Mouse (Mus musculus): ENCODE data around the gene Mfsd11. TPM values are rescaled to one million over a fixed set of nuclear protein-coding genes. Genes with fewer than 3 reads are reported as not detected.

Mfsd11 gene
- total and polyA plus RNA-seq, 3 experiments = 25.4 to 25.7 TPM; not detected in 1

GRCm38 (mm10) chr11:116821057-116821940 lies 30.9 kb upstream of the Mfsd11 start:
- no peak overlapping the region for H3K4me3 ChIP-seq (ENCODE audit: control insufficient read depth in 1 of 2, insufficient read depth in 1 of 2, low read depth in 2 of 2, low read length in 2 of 2)
- TF ChIP-seq GATA1 (IDR thresholded peaks at IDR 0.05; ENCODE audit: low read depth, low read length) (no peak), JUND (IDR thresholded peaks at IDR 0.05; ENCODE audit: low read depth, low read length) (no peak), HCFC1 (IDR thresholded peaks at IDR 0.05; ENCODE audit: low read depth, low read length) (no peak), ETS1 (IDR thresholded peaks at IDR 0.05; ENCODE audit: low read depth, low read length) (no peak), SIN3A (IDR thresholded peaks at IDR 0.05; ENCODE audit: low read length) (no peak), MXI1 (IDR thresholded peaks at IDR 0.05; ENCODE audit: low read depth, low read length) (no peak), MAFK (IDR thresholded peaks at IDR 0.05; ENCODE audit: borderline replicate concordance, low read depth, low read length) (no peak)

GRCm38 (mm10) chr11:116822215-116822614 lies 30.0 kb upstream of the Mfsd11 start:
- Histone ChIP-seq H3K27ac (ENCODE audit: control insufficient read depth, low read depth, low read length) (no peak overlapping the region), H3K79me2 (ENCODE audit: control insufficient read depth, insufficient read depth, low read length, poor library complexity) (no peaks in the 10 kb centered on the region), H3K36me3 (ENCODE audit: control insufficient read depth in 1 of 2, insufficient read depth in 2 of 2, low read length in 2 of 2) (no peaks in the 10 kb centered on the region), H3K4me3 (ENCODE audit: control insufficient read depth in 1 of 2, insufficient read depth in 1 of 2, low read depth in 2 of 2, low read length in 2 of 2) (no peak overlapping the region), H3K4me1 (ENCODE audit: control insufficient read depth in 1 of 2, insufficient read depth in 2 of 2, low read length in 2 of 2) (peaks cover 0 to 1% of the 10 kb centered on the region in 2 experiments; a peak in 1 of 4 replicates), H3K27me3 (ENCODE audit: control insufficient read depth in 1 of 2, insufficient read depth in 2 of 2, low read length in 2 of 2) (no peaks in the 10 kb centered on the region; a peak in 2 of 4 replicates), H3K9ac (ENCODE audit: control insufficient read depth, low read depth, low read length, poor library complexity, severe bottlenecking) (no peak overlapping the region), H3K9me3 (replicated peaks; ENCODE audit: insufficient read depth, low read length) (no peaks in the 10 kb centered on the region)
- no peak for DNase-seq (ENCODE audit: low read depth, low spot score)
- TF ChIP-seq ETS1 (IDR thresholded peaks at IDR 0.05; ENCODE audit: low read depth, low read length) (no peak), UBTF (IDR thresholded peaks at IDR 0.05; ENCODE audit: borderline replicate concordance, insufficient read depth, low read depth, low read length) (no peak), GATA1 (IDR thresholded peaks at IDR 0.05; ENCODE audit: low read depth, low read length) (no peak), GABPA (IDR thresholded peaks at IDR 0.05; ENCODE audit: low read depth, low read length) (no peak), USF2 (IDR thresholded peaks at IDR 0.05; ENCODE audit: borderline replicate concordance in 1 of 2, insufficient read depth in 1 of 2, low read depth in 1 of 2, low read length in 2 of 2) (no peak), ZKSCAN1 (IDR thresholded peaks at IDR 0.05; ENCODE audit: low read depth, low read length) (no peak), MYB (IDR thresholded peaks at IDR 0.05; ENCODE audit: low read depth, low read length) (no peak)

More at GRCm38 (mm10) chr11:116821057-116821940, 30.9 kb upstream of the Mfsd11 start:
- no peaks in the 10 kb centered on the region for H3K79me2 ChIP-seq (ENCODE audit: control insufficient read depth, insufficient read depth, low read length, poor library complexity)
- no peaks in the 10 kb centered on the region for H3K9me3 ChIP-seq (replicated peaks; ENCODE audit: insufficient read depth, low read length)
- no peak overlapping the region for H3K9ac ChIP-seq (ENCODE audit: control insufficient read depth, low read depth, low read length, poor library complexity, severe bottlenecking)
- no peak overlapping the region for H3K27ac ChIP-seq (ENCODE audit: control insufficient read depth, low read depth, low read length)
- H3K36me3 ChIP-seq (ENCODE audit: control insufficient read depth in 1 of 2, insufficient read depth in 2 of 2, low read length in 2 of 2) = no peaks in the 10 kb centered on the region
- no peaks in the 10 kb centered on the region; a peak in 2 of 4 replicates for H3K27me3 ChIP-seq (ENCODE audit: control insufficient read depth in 1 of 2, insufficient read depth in 2 of 2, low read length in 2 of 2)
- no peak for DNase-seq (ENCODE audit: low read depth, low spot score)
- no peaks in the 10 kb centered on the region for H3K4me1 ChIP-seq (ENCODE audit: control insufficient read depth in 1 of 2, insufficient read depth in 2 of 2, low read length in 2 of 2)
